Mouse (Mus musculus): ENCODE data around the gene Dock9. TPM values are rescaled to one million over a fixed set of nuclear protein-coding genes. Genes with fewer than 3 reads are reported as not detected.

Dock9 gene
- polyA plus RNA-seq, 1 experiment from 2014 or later: 14.5 TPM

GRCm38 (mm10) chr14:121660167-121660894 lies 137.3 kb downstream of the Dock9 start:
- H3K4me2 ChIP-seq: no peak overlapping the region
- no peaks in the 10 kb centered on the region for H3K27me3 ChIP-seq (replicated peaks)
- no peak overlapping the region for H3K9ac ChIP-seq
- H3K36me3 ChIP-seq (replicated peaks): no peaks in the 10 kb centered on the region
- no peaks in the 10 kb centered on the region for H3K9me3 ChIP-seq
- no peaks in the 10 kb centered on the region for H3K4me1 ChIP-seq
- H3K4me3 ChIP-seq: no peak overlapping the region
- no peak overlapping the region for H3K27ac ChIP-seq
- no peak for ATAC-seq (replicated peaks)
- 83% methylated on average over 15 of the region's 15 CpGs for WGBS

- Histone ChIP-seq H3K27me3 (replicated peaks) (no peaks in the 10 kb centered on the region), H3K4me3 (no peak overlapping the region), H3K4me1 (no peaks in the 10 kb centered on the region), H3K27ac (no peak overlapping the region), H3K9ac (no peak overlapping the region), H3K4me2 (no peak overlapping the region), H3K36me3 (replicated peaks) (no peaks in the 10 kb centered on the region), H3K9me3 (no peaks in the 10 kb centered on the region)
- ATAC-seq (replicated peaks): no peak
- 81% methylated on average over 12 of the region's 12 CpGs for WGBS
Measured at GRCm38 (mm10) chr14:121659061-121659824, 138.4 kb downstream of the Dock9 start.

- WGBS: 91% methylated on average over 9 of the region's 9 CpGs
- H3K9ac ChIP-seq: no peak overlapping the region
- H3K27ac ChIP-seq: no peak overlapping the region
- H3K9me3 ChIP-seq: no peaks in the 10 kb centered on the region
- H3K36me3 ChIP-seq (replicated peaks): no peaks in the 10 kb centered on the region
- no peaks in the 10 kb centered on the region for H3K4me1 ChIP-seq
- H3K4me3 ChIP-seq: no peak overlapping the region
- no peak overlapping the region for H3K4me2 ChIP-seq
- H3K27me3 ChIP-seq (replicated peaks): no peaks in the 10 kb centered on the region
- ATAC-seq (replicated peaks): no peak
Measured at GRCm38 (mm10) chr14:121658537-121658936, 139.1 kb downstream of the Dock9 start.

- Histone ChIP-seq H3K4me3 (no peak overlapping the region), H3K27ac (no peak overlapping the region), H3K9me3 (no peaks in the 10 kb centered on the region), H3K4me1 (no peaks in the 10 kb centered on the region), H3K9ac (no peak overlapping the region), H3K36me3 (replicated peaks) (no peaks in the 10 kb centered on the region), H3K27me3 (replicated peaks) (no peaks in the 10 kb centered on the region), H3K4me2 (no peak overlapping the region)
- no peak for ATAC-seq (replicated peaks)
- WGBS: 78% methylated on average over 7 of the region's 7 CpGs
Measured at GRCm38 (mm10) chr14:121657633-121658032, 140.0 kb downstream of the Dock9 start.

- no peak overlapping the region for H3K27ac ChIP-seq
- H3K36me3 ChIP-seq (replicated peaks): no peaks in the 10 kb centered on the region
- no peak overlapping the region for H3K4me2 ChIP-seq
- no peaks in the 10 kb centered on the region for H3K27me3 ChIP-seq (replicated peaks)
- no peak for ATAC-seq (replicated peaks)
- no peak overlapping the region for H3K4me3 ChIP-seq
- no peaks in the 10 kb centered on the region for H3K9me3 ChIP-seq
- 94% methylated on average over 10 of the region's 10 CpGs for WGBS
- no peak overlapping the region for H3K9ac ChIP-seq
- no peaks in the 10 kb centered on the region for H3K4me1 ChIP-seq
Measured at GRCm38 (mm10) chr14:121656912-121657311, 140.7 kb downstream of the Dock9 start.

- Histone ChIP-seq H3K27ac (no peak overlapping the region), H3K4me2 (no peak overlapping the region), H3K4me3 (no peak overlapping the region), H3K4me1 (no peaks in the 10 kb centered on the region), H3K9ac (no peak overlapping the region), H3K36me3 (replicated peaks) (no peaks in the 10 kb centered on the region), H3K27me3 (replicated peaks) (no peaks in the 10 kb centered on the region), H3K9me3 (no peaks in the 10 kb centered on the region)
- no peak for ATAC-seq (replicated peaks)
- 89% methylated on average over 2 of the region's 2 CpGs for WGBS
Measured at GRCm38 (mm10) chr14:121654977-121655376, 142.7 kb downstream of the Dock9 start.

- WGBS: 77% methylated on average over 7 of the region's 7 CpGs
- H3K27me3 ChIP-seq (replicated peaks): no peaks in the 10 kb centered on the region
- H3K9ac ChIP-seq: no peak overlapping the region
- H3K4me2 ChIP-seq: no peak overlapping the region
- H3K36me3 ChIP-seq (replicated peaks): no peaks in the 10 kb centered on the region
- ATAC-seq (replicated peaks): no peak
- H3K4me1 ChIP-seq: no peaks in the 10 kb centered on the region
- no peak overlapping the region for H3K27ac ChIP-seq
- no peak overlapping the region for H3K4me3 ChIP-seq
- H3K9me3 ChIP-seq: no peaks in the 10 kb centered on the region
Measured at GRCm38 (mm10) chr14:121654416-121654967, 143.1 kb downstream of the Dock9 start.

- 84% methylated on average over 10 of the region's 10 CpGs for WGBS
- H3K4me1 ChIP-seq: no peaks in the 10 kb centered on the region
- no peak overlapping the region for H3K9ac ChIP-seq
- H3K27ac ChIP-seq: no peak overlapping the region
- H3K4me3 ChIP-seq: no peak overlapping the region
- H3K36me3 ChIP-seq (replicated peaks): no peaks in the 10 kb centered on the region
- no peaks in the 10 kb centered on the region for H3K27me3 ChIP-seq (replicated peaks)
- no peak overlapping the region for H3K4me2 ChIP-seq
- no peaks in the 10 kb centered on the region for H3K9me3 ChIP-seq
- no peak for ATAC-seq (replicated peaks)
Measured at GRCm38 (mm10) chr14:121653717-121654116, 143.9 kb downstream of the Dock9 start.

GRCm38 (mm10) chr14:121653241-121653640 lies 144.4 kb downstream of the Dock9 start:
- Histone ChIP-seq H3K9me3 (no peaks in the 10 kb centered on the region), H3K4me3 (no peak overlapping the region), H3K4me2 (no peak overlapping the region), H3K4me1 (no peaks in the 10 kb centered on the region), H3K27ac (no peak overlapping the region), H3K27me3 (replicated peaks) (no peaks in the 10 kb centered on the region), H3K36me3 (replicated peaks) (no peaks in the 10 kb centered on the region), H3K9ac (no peak overlapping the region)
- 86% methylated on average over 7 of the region's 7 CpGs for WGBS
- ATAC-seq (replicated peaks): no peak

- Histone ChIP-seq H3K27ac (no peak overlapping the region), H3K36me3 (replicated peaks) (no peaks in the 10 kb centered on the region), H3K4me1 (no peaks in the 10 kb centered on the region), H3K4me2 (no peak overlapping the region), H3K9ac (no peak overlapping the region), H3K9me3 (no peaks in the 10 kb centered on the region), H3K4me3 (no peak overlapping the region), H3K27me3 (replicated peaks) (no peaks in the 10 kb centered on the region)
- no peak for ATAC-seq (replicated peaks)
- 70% methylated on average over 9 of the region's 9 CpGs for WGBS
Measured at GRCm38 (mm10) chr14:121648581-121649060, 149.0 kb downstream of the Dock9 start.

GRCm38 (mm10) chr14:121647693-121648092 lies 149.9 kb downstream of the Dock9 start:
- 88% methylated on average over 6 of the region's 6 CpGs for WGBS
- Histone ChIP-seq H3K9me3 (no peaks in the 10 kb centered on the region), H3K27me3 (replicated peaks) (no peaks in the 10 kb centered on the region), H3K4me2 (no peak overlapping the region), H3K4me3 (no peak overlapping the region), H3K9ac (no peak overlapping the region), H3K36me3 (replicated peaks) (no peaks in the 10 kb centered on the region), H3K4me1 (no peaks in the 10 kb centered on the region), H3K27ac (no peak overlapping the region)
- ATAC-seq (replicated peaks): no peak

- H3K27ac ChIP-seq: no peak overlapping the region
- no peak overlapping the region for H3K4me2 ChIP-seq
- H3K4me3 ChIP-seq: no peak overlapping the region
- H3K36me3 ChIP-seq (replicated peaks): no peaks in the 10 kb centered on the region
- ATAC-seq (replicated peaks): no peak
- no peaks in the 10 kb centered on the region for H3K4me1 ChIP-seq
- H3K9ac ChIP-seq: no peak overlapping the region
- no peaks in the 10 kb centered on the region for H3K9me3 ChIP-seq
- 82% methylated on average over 10 of the region's 10 CpGs for WGBS
- no peaks in the 10 kb centered on the region for H3K27me3 ChIP-seq (replicated peaks)
Measured at GRCm38 (mm10) chr14:121646617-121647016, 151.0 kb downstream of the Dock9 start.

Measured in midbrain, embryonic 15.5 days (tissue).